In the genomic region with DNA sequence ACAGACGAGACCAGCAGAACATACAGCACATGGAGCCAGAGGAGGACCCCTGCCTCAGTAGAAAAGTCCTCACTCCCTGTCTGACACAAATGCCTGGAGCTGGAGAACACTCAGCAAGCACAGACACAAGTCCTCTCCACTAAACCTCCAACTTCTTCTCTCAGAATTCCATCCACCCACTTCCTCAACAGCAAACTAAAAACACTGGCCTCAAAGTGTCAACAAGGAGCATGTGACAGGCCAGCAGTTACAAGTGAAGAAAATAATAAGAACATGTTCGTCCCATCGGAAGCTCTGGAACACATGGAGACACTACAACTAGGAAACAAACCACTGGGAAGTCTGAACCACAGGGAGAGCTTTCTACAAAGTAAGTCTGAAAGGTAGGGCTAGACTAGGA, we compare ENCODE assay signal across 8 mouse cellular contexts. TPM values are rescaled to one million over a fixed set of nuclear protein-coding genes. Genes with fewer than 3 reads are reported as not detected.
DNase-seq lines count a peak whose midpoint lies in the region; ATAC-seq and TF ChIP-seq lines count a peak whose summit lies in the region.

No protein-coding gene starts in this region.

- WGBS in spleen, adult 2 months = 59% methylated on average over 3 of the region's 3 CpGs
- WGBS in limb, embryonic 10.5 days = 80% methylated on average over 3 of the region's 3 CpGs
- 40% methylated on average over 3 of the region's 3 CpGs for WGBS in stomach, embryonic 16.5 days

- no peak for TF ChIP-seq CTCF in spleen, adult 2 months (IDR thresholded peaks at IDR 0.05; ENCODE audit: extremely low read depth, insufficient read depth, insufficient read length, insufficient replicate concordance)

- no peaks in the 10 kb centered on the region for H3K9me3 ChIP-seq in limb, embryonic 10.5 days (replicated peaks)
- H3K9me3 ChIP-seq in stomach, embryonic 16.5 days (replicated peaks; ENCODE audit: control insufficient read depth, low read length) = no peaks in the 10 kb centered on the region

- peak overlapping the region; percentile 47 for H3K9ac ChIP-seq in stomach, embryonic 16.5 days (ENCODE audit: low read length)

- no peak for ATAC-seq in stomach, embryonic 16.5 days (ENCODE audit: insufficient read depth, low FRiP score)

- DNase-seq in heart, adult 11 months = peak; percentile 98
- DNase-seq in heart, postnatal 25 days (ENCODE audit: low spot score) = no peak
- no peak for DNase-seq in spleen, adult 2 months (ENCODE audit: low read depth in 1 of 2, low spot score in 2 of 2)
- DNase-seq in spleen, postnatal 10 days (ENCODE audit: low spot score in 2 of 2) = no peak
- DNase-seq in limb, embryonic 10.5 days (ENCODE audit: low spot score) = no peak
- no peak for DNase-seq in left cerebral cortex, adult 18-20 months (ENCODE audit: low spot score in 2 of 2)
- no peak for DNase-seq in thymus, postnatal 10 days (ENCODE audit: low spot score in 2 of 2)

- no peak for TF ChIP-seq POLR2A in spleen, adult 2 months (IDR thresholded peaks at IDR 0.05; ENCODE audit: low read depth, low read length)

- peaks cover 7% of the 10 kb centered on the region for H3K36me3 ChIP-seq in spleen, adult 2 months (ENCODE audit: control insufficient read depth, insufficient read depth, low read length)
- peaks cover 51% of the 10 kb centered on the region for H3K36me3 ChIP-seq in limb, embryonic 10.5 days
- H3K36me3 ChIP-seq in stomach, embryonic 16.5 days (ENCODE audit: control insufficient read depth, insufficient read depth, low read length) = no peaks in the 10 kb centered on the region

- H3K4me2 ChIP-seq in stomach, embryonic 16.5 days (ENCODE audit: low read depth, low read length) = peak overlapping the region; percentile 35; the same call in 1 of the 2 replicates

- H3K27ac ChIP-seq in spleen, adult 2 months (ENCODE audit: insufficient read depth, low read length) = peak overlapping the region; percentile 74
- H3K27ac ChIP-seq in limb, embryonic 10.5 days = 0 out of 2 replicates have a peak overlapping the region, but pooled peaks have one; percentile 34
- peak overlapping the region; percentile 86 for H3K27ac ChIP-seq in stomach, embryonic 16.5 days (ENCODE audit: low read length)

- intact Hi-C loops in heart, postnatal 25 days (cut with DNase I) = no loop called here

- no peaks in the 10 kb centered on the region for H3K27me3 ChIP-seq in spleen, adult 2 months (ENCODE audit: control insufficient read depth, insufficient read depth, low read length)
- H3K27me3 ChIP-seq in limb, embryonic 10.5 days (ENCODE audit: low read depth, poor library complexity, severe bottlenecking) = no peaks in the 10 kb centered on the region
- no peaks in the 10 kb centered on the region for H3K27me3 ChIP-seq in stomach, embryonic 16.5 days (ENCODE audit: control insufficient read depth, insufficient read depth, low read length)

- no peak overlapping the region for H3K4me3 ChIP-seq in spleen, adult 2 months (ENCODE audit: extremely low read depth, insufficient read depth, insufficient read length)
- H3K4me3 ChIP-seq in limb, embryonic 10.5 days = no peak overlapping the region
- H3K4me3 ChIP-seq in stomach, embryonic 16.5 days (replicated peaks; ENCODE audit: low read length) = no peak overlapping the region

- peaks cover 29% of the 10 kb centered on the region for H3K4me1 ChIP-seq in spleen, adult 2 months (ENCODE audit: control insufficient read depth, insufficient read depth, insufficient read length)
- H3K4me1 ChIP-seq in limb, embryonic 10.5 days = peaks cover 48% of the 10 kb centered on the region
- peaks cover 47% of the 10 kb centered on the region for H3K4me1 ChIP-seq in stomach, embryonic 16.5 days (ENCODE audit: control insufficient read depth, insufficient read depth, low read length)

RNA-seq across cellular contexts. Expression of a gene that starts 8.7 kb away (rescaled TPM):
- 10 to 100 TPM; 40.4 to 41.2 TPM for total RNA-seq in heart, postnatal 25 days (2021)
- 48.6 and 52.5 TPM in 2 replicates for polyA plus RNA-seq in spleen, adult 2 months (2012; rRNA removed)
- polyA plus RNA-seq in limb, embryonic 10.5 days (2016; fragmentation: Nextera tagmentation; extraction: Ambion mirVana) = 33.7 and 53.2 TPM in 2 replicates
- polyA plus RNA-seq in stomach, embryonic 16.5 days (2015; fragmentation: Nextera tagmentation; extraction: Ambion mirVana) = 35.8 and 44.5 TPM in 2 replicates
- total RNA-seq in left cerebral cortex, adult 18-20 months (2021) = 10 to 100 TPM; 50.2 to 57.2 TPM

Comparison
In these comparisons a context has a peak if more than half of its experiments do, and no peak if none do; other contexts are left out.
1. H3K27ac ChIP-seq: peak in every context shown above with its lines; median percentile 86 in stomach, embryonic 16.5 days; 74 in spleen, adult 2 months; 34 in limb, embryonic 10.5 days.